Mouse (Mus musculus) brain, embryonic 14.5 days (tissue): ENCODE measurements around the gene Fan1.

Source experiments
- CTCF ChIP-seq: fragments of 200-500 bp; IDR thresholded peaks from 2 replicates; pipeline ENCODE4 v1.5.1; 2012; ENCODE audit warnings: inconsistent platforms, mild to moderate bottlenecking, moderate library complexity, borderline replicate concordance; ENCODE audit not compliant: insufficient read depth, insufficient read length; ENCODE audit errors: extremely low read depth
- POLR2A ChIP-seq: fragments of 200-500 bp; IDR thresholded peaks from 2 replicates; pipeline ENCODE4 v1.6.1; 2012; ENCODE audit warnings: mild to moderate bottlenecking, inconsistent platforms, borderline replicate concordance; ENCODE audit not compliant: poor library complexity, insufficient read depth, insufficient read length, severe bottlenecking; ENCODE audit errors: extremely low read depth

DNA sequence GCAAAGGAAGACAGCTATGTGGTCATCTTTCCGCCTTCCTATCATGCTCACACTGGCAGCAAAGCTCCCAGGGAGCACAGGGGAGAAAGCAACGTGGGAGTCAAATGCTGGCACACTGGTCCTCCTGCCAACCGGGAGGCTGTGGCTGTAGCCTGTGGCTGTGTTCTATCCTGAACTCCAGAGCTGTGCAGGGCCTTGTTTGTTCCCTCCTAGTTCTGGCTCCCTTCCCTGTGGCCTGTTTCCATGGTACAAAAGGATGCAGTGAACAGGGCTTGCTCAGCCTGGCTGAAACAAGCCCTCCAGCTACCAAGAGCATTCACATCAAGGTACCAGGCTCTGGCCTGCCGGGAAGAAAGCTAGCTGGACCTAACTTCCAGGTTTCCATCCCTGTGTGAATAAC is 22.8 kb downstream of the Fan1 start:
- TF ChIP-seq POLR2A: no peak
- no peak for TF ChIP-seq CTCF
